Mouse (Mus musculus): ENCODE results near the gene Itih3. TPM values are rescaled to one million over a fixed set of nuclear protein-coding genes. Genes with fewer than 3 reads are reported as not detected.

Gene Itih3
- polyA plus RNA-seq, 1 experiment from 2014 or later: 2.6 TPM

GRCm38 (mm10) chr14:30911141-30911540, 12.4 kb downstream of the Itih3 start:
- Histone ChIP-seq H3K4me2 (ENCODE audit: low read length) (no peak overlapping the region), H3K36me3 (ENCODE audit: control insufficient read depth, insufficient read depth, low read length) (no peaks in the 10 kb centered on the region), H3K27ac (ENCODE audit: low read length) (no peak overlapping the region), H3K9me3 (replicated peaks; ENCODE audit: control insufficient read depth, low read length, poor library complexity, severe bottlenecking) (no peaks in the 10 kb centered on the region), H3K4me3 (ENCODE audit: low read depth, low read length) (no peak overlapping the region), H3K27me3 (ENCODE audit: control insufficient read depth, insufficient read depth, low read depth, low read length) (no peaks in the 10 kb centered on the region), H3K4me1 (ENCODE audit: control insufficient read depth, insufficient read depth, low read length) (no peaks in the 10 kb centered on the region), H3K9ac (ENCODE audit: low read depth, low read length) (no peak overlapping the region)
- 90% methylated on average over 8 of the region's 8 CpGs for WGBS
- ATAC-seq: no peak

GRCm38 (mm10) chr14:30907814-30908265, 15.7 kb downstream of the Itih3 start:
- Histone ChIP-seq H3K27me3 (ENCODE audit: control insufficient read depth, insufficient read depth, low read depth, low read length) (no peaks in the 10 kb centered on the region), H3K9me3 (replicated peaks; ENCODE audit: control insufficient read depth, low read length, poor library complexity, severe bottlenecking) (no peaks in the 10 kb centered on the region), H3K4me3 (ENCODE audit: low read depth, low read length) (no peak overlapping the region), H3K36me3 (ENCODE audit: control insufficient read depth, insufficient read depth, low read length) (no peaks in the 10 kb centered on the region), H3K4me1 (ENCODE audit: control insufficient read depth, insufficient read depth, low read length) (no peaks in the 10 kb centered on the region), H3K4me2 (ENCODE audit: low read length) (no peak overlapping the region), H3K9ac (ENCODE audit: low read depth, low read length) (no peak overlapping the region), H3K27ac (ENCODE audit: low read length) (no peak overlapping the region)
- WGBS: 85% methylated on average over 3 of the region's 3 CpGs
- ATAC-seq: no peak

DNA sequence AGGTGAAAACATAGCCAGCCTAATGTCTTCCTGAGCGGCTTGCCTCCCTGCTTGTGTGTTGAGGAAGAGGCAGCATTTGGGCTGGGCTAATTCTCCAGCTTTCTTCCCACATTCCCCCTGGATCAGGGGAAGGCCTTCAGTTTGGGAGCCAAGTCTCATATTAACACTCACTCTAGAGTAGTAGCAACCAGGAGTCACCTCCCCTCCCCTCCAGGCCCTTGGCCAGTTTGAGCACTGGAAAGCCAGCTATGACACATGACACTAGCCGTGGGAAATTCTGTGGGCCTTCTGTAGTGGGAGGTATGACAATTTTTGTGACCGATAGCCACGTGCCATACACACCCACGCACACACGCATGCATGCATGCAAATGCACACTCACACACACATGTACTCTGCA, 17.6 kb downstream of the Itih3 start:
- no peak for ATAC-seq
- 92% methylated on average over 6 of the region's 6 CpGs for WGBS

DNA sequence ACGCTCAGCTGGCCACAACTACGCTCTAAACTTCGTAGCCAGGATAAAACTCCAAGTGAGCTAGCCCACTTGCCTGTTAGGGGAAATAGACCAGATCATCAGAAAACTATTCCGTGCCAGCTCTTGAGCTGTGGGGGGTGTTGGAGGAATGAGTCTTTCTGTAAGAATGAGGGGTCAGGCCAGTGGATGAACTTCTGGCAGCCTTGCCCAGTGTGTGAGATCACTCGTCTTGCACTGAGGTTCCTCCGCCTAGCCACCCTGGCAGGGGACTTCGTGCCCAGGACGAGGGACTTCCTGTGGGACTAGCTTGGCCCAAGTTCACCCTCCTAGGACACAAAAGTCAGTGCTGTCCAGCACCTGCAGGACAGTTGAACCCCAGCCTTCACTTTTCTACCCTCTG, 19.3 kb downstream of the Itih3 start:
- Histone ChIP-seq H3K27ac (ENCODE audit: low read length) (no peak overlapping the region), H3K36me3 (ENCODE audit: control insufficient read depth, insufficient read depth, low read length) (no peaks in the 10 kb centered on the region), H3K9me3 (replicated peaks; ENCODE audit: control insufficient read depth, low read length, poor library complexity, severe bottlenecking) (no peaks in the 10 kb centered on the region), H3K4me1 (ENCODE audit: control insufficient read depth, insufficient read depth, low read length) (no peaks in the 10 kb centered on the region), H3K27me3 (ENCODE audit: control insufficient read depth, insufficient read depth, low read depth, low read length) (no peaks in the 10 kb centered on the region), H3K9ac (ENCODE audit: low read depth, low read length) (no peak overlapping the region), H3K4me3 (ENCODE audit: low read depth, low read length) (no peak overlapping the region), H3K4me2 (ENCODE audit: low read length) (no peak overlapping the region)
- ATAC-seq: no peak
- WGBS: 85% methylated on average over 8 of the region's 8 CpGs

More for the DNA sequence above, 17.6 kb downstream of the Itih3 start:
- Histone ChIP-seq H3K9me3 (replicated peaks; ENCODE audit: control insufficient read depth, low read length, poor library complexity, severe bottlenecking) (no peaks in the 10 kb centered on the region), H3K4me3 (ENCODE audit: low read depth, low read length) (no peak overlapping the region), H3K9ac (ENCODE audit: low read depth, low read length) (no peak overlapping the region), H3K27me3 (ENCODE audit: control insufficient read depth, insufficient read depth, low read depth, low read length) (no peaks in the 10 kb centered on the region), H3K36me3 (ENCODE audit: control insufficient read depth, insufficient read depth, low read length) (no peaks in the 10 kb centered on the region), H3K27ac (ENCODE audit: low read length) (no peak overlapping the region), H3K4me2 (ENCODE audit: low read length) (no peak overlapping the region), H3K4me1 (ENCODE audit: control insufficient read depth, insufficient read depth, low read length) (no peaks in the 10 kb centered on the region)

DNA sequence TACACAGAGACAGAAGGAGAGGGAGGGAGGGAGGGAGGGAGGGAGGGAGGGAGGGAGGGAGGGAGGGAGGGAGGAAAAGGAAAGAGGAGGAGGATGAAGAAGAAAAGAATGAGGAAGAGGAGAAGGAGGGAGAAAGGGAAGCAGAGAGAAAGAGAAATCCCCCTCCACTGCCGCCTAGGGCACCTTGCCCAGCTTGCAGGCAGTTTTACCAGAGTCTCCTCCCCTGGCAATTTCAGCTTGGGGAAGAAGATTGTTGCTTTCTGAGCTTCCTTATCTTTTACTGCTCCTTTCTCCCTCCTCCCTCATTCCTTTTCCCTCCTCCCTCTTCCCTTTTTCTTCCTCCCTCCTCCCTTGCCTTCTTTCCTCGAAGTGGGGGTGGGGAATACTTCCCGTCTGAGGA, 20.5 kb downstream of the Itih3 start:
- no peaks in the 10 kb centered on the region for H3K27me3 ChIP-seq (ENCODE audit: control insufficient read depth, insufficient read depth, low read depth, low read length)
- no peak overlapping the region for H3K4me3 ChIP-seq (ENCODE audit: low read depth, low read length)
- no peak for ATAC-seq
- 62% methylated on average over 3 of the region's 3 CpGs for WGBS
- H3K9me3 ChIP-seq (replicated peaks; ENCODE audit: control insufficient read depth, low read length, poor library complexity, severe bottlenecking): no peaks in the 10 kb centered on the region
- H3K27ac ChIP-seq (ENCODE audit: low read length): no peak overlapping the region
- no peak overlapping the region for H3K4me2 ChIP-seq (ENCODE audit: low read length)
- no peak overlapping the region for H3K9ac ChIP-seq (ENCODE audit: low read depth, low read length)
- no peaks in the 10 kb centered on the region for H3K4me1 ChIP-seq (ENCODE audit: control insufficient read depth, insufficient read depth, low read length)
- no peaks in the 10 kb centered on the region for H3K36me3 ChIP-seq (ENCODE audit: control insufficient read depth, insufficient read depth, low read length)

DNA sequence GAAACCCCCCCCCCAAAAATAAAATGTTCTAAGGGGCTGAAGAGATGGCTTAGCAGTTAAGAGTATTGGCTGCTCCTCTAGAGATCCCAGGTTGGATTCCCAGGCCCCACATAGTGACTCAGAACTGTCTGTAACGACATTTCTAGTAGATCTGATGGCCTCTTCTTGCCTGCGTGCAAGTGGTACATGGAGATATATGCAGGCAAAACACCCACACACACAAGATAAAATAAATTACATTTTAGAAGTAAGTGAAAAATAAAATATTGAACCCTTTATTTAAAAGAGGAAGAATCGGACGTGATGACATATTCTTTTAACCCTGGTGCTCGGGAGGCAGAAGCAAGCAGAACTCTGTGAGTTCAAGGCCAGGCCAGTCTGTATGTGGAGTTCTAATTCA, 20.9 kb downstream of the Itih3 start:
- Histone ChIP-seq H3K36me3 (ENCODE audit: control insufficient read depth, insufficient read depth, low read length) (no peaks in the 10 kb centered on the region), H3K27ac (ENCODE audit: low read length) (no peak overlapping the region), H3K4me1 (ENCODE audit: control insufficient read depth, insufficient read depth, low read length) (no peaks in the 10 kb centered on the region), H3K9ac (ENCODE audit: low read depth, low read length) (no peak overlapping the region), H3K9me3 (replicated peaks; ENCODE audit: control insufficient read depth, low read length, poor library complexity, severe bottlenecking) (no peaks in the 10 kb centered on the region), H3K27me3 (ENCODE audit: control insufficient read depth, insufficient read depth, low read depth, low read length) (no peaks in the 10 kb centered on the region), H3K4me3 (ENCODE audit: low read depth, low read length) (no peak overlapping the region), H3K4me2 (ENCODE audit: low read length) (no peak overlapping the region)
- no peak for ATAC-seq
- WGBS: 90% methylated on average over 5 of the region's 5 CpGs

DNA sequence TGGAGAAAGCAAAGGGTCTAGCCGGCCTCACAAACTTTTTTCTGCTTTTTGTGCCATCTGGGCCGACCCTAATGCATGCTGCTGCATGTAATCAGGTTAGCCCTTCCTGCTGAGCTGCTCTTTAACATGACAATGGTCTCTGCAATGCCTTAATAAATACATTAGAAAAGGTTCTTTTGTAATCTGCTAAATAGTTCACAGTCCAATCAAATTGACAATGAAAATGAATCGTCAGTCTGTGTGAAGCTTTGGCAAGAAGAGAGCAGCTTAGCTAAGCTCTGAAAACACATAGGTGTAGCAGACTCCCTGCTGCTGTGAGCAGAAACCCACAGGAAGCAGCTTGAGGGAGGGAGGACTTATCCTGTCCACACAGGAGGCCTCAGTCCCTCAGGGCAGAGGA, 23.6 kb downstream of the Itih3 start:
- no peak for ATAC-seq
- no peak overlapping the region for H3K4me2 ChIP-seq (ENCODE audit: low read length)

GRCm38 (mm10) chr14:30888271-30888732, 35.3 kb downstream of the Itih3 start:
- WGBS: 23% methylated on average over 9 of the region's 9 CpGs
- ATAC-seq: no peak

More for the DNA sequence above, 23.6 kb downstream of the Itih3 start:
- Histone ChIP-seq H3K36me3 (ENCODE audit: control insufficient read depth, insufficient read depth, low read length) (no peaks in the 10 kb centered on the region), H3K27ac (ENCODE audit: low read length) (no peak overlapping the region), H3K9ac (ENCODE audit: low read depth, low read length) (no peak overlapping the region), H3K4me3 (ENCODE audit: low read depth, low read length) (no peak overlapping the region), H3K4me1 (ENCODE audit: control insufficient read depth, insufficient read depth, low read length) (no peaks in the 10 kb centered on the region), H3K9me3 (replicated peaks; ENCODE audit: control insufficient read depth, low read length, poor library complexity, severe bottlenecking) (no peaks in the 10 kb centered on the region), H3K27me3 (ENCODE audit: control insufficient read depth, insufficient read depth, low read depth, low read length) (no peaks in the 10 kb centered on the region)
- 7% methylated on average over 3 of the region's 3 CpGs for WGBS

DNA sequence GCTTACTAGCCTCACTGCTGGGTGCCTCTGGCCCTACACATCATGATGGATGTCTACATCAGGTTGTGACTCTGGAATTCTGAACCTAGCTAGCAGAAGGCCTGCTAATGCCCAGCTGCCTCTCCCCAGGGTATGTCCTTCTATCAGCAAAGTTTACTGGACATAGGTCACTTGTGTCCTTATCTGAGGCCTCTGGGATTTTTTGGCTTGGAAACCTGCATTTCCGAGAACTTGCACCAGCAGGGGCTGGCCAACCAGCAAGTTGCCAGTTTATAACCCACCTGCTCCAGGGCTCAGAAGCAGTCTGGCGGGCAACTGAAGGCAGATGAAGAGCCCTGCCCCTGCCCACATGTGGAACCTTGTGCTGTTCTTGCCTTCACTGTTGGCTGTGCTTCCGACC, 37.4 kb downstream of the Itih3 start, which contains the start of gene Itih4:
Itih4 (plus strand) TSS at position 273 of the 400 bp plus-strand sequence.
- H3K4me1 ChIP-seq (ENCODE audit: control insufficient read depth, insufficient read depth, low read length): no peaks in the 10 kb centered on the region
- no peaks in the 10 kb centered on the region for H3K9me3 ChIP-seq (replicated peaks; ENCODE audit: control insufficient read depth, low read length, poor library complexity, severe bottlenecking)
- no peak within 1 kb of the TSS for H3K27ac ChIP-seq (ENCODE audit: low read length)
- ATAC-seq: no peak
- H3K9ac ChIP-seq (ENCODE audit: low read depth, low read length): no peak within 1 kb of the TSS
- no peaks in the 10 kb centered on the region for H3K36me3 ChIP-seq (ENCODE audit: control insufficient read depth, insufficient read depth, low read length)
- no peak within 1 kb of the TSS for H3K4me2 ChIP-seq (ENCODE audit: low read length)
- H3K27me3 ChIP-seq (ENCODE audit: control insufficient read depth, insufficient read depth, low read depth, low read length): no peaks in the 10 kb centered on the region
- 92% methylated on average over 3 of the region's 3 CpGs for WGBS
- H3K4me3 ChIP-seq (ENCODE audit: low read depth, low read length): no peak within 1 kb of the TSS

More at GRCm38 (mm10) chr14:30888271-30888732, 35.3 kb downstream of the Itih3 start:
- Histone ChIP-seq H3K27ac (ENCODE audit: low read length) (no peak overlapping the region), H3K4me2 (ENCODE audit: low read length) (no peak overlapping the region), H3K9ac (ENCODE audit: low read depth, low read length) (no peak overlapping the region), H3K4me3 (ENCODE audit: low read depth, low read length) (no peak overlapping the region), H3K27me3 (ENCODE audit: control insufficient read depth, insufficient read depth, low read depth, low read length) (no peaks in the 10 kb centered on the region), H3K4me1 (ENCODE audit: control insufficient read depth, insufficient read depth, low read length) (no peaks in the 10 kb centered on the region), H3K9me3 (replicated peaks; ENCODE audit: control insufficient read depth, low read length, poor library complexity, severe bottlenecking) (no peaks in the 10 kb centered on the region), H3K36me3 (ENCODE audit: control insufficient read depth, insufficient read depth, low read length) (no peaks in the 10 kb centered on the region)

Data from midbrain, embryonic 16.5 days (tissue).